ENCODE assay signal across 25 mouse cellular contexts in the genomic region with DNA sequence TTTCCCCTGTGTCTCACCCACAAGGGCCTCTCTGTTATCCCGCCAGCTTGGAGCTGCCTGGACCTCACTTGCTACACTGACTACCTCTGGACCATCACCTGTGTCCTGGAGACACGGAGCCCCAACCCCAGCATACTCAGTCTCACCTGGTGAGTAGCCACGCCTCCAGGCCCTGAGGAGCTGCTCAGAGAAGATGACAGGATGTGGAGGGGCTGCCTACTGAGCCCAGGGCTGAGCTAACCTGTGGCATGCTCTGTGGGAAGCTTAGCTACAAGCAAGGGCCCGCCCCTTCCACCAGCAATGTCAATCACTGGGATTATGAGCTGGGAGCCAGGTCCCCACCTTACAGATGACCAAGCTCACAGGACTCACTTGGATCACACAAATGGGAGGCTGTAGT. TPM values are rescaled to one million over a fixed set of nuclear protein-coding genes. Genes with fewer than 3 reads are reported as not detected.
DNase-seq lines count a peak whose midpoint lies in the region.
"Had no signal": no experiment of that assay in that cellular context is flagged by ENCODE, and none has a peak within 500 bp of the region (broad histone marks: within the 10 kb centered on the region; RNA-seq: fewer than 3 reads in every experiment).

No protein-coding gene starts in this region.

- DNase-seq in heart, embryonic 10.5 days (ENCODE audit: low spot score) = no peak
- no peak for DNase-seq in heart, postnatal 4 days
- peak; percentile 45 for DNase-seq in CD4-positive helper T cell, adult 2 months (ENCODE audit: low read depth, low spot score)
- DNase-seq in naive thymus-derived CD4-positive, alpha-beta T cell, adult 2 months (ENCODE audit: low read depth) = peak; percentile 58
- peak; percentile 77 for DNase-seq in thymus, postnatal 14 days
- no peak for DNase-seq in left cerebral cortex, adult 9 months (ENCODE audit: low spot score in 2 of 2)
- DNase-seq in gastrocnemius, adult 18-20 months (ENCODE audit: low spot score) = no peak
- DNase-seq in left cerebral cortex, adult 11 months (ENCODE audit: low spot score) = no peak
- DNase-seq: adrenal gland, postnatal 14 days; cerebellum, adult 2 months; gastrocnemius, postnatal 10 days; heart, adult 18-20 months; kidney, adult 8-10 months; kidney, postnatal 25 days; layer of hippocampus, postnatal 36 days; lung, embryonic 14.5 days; right cerebral cortex, adult 18-20 months had no signal

- H3K4me1 ChIP-seq in heart, embryonic 10.5 days = peaks cover 19% of the 10 kb centered on the region
- H3K4me1 ChIP-seq: forebrain, embryonic 15.5 days; hindbrain, embryonic 15.5 days; intestine, embryonic 15.5 days; neural tube, embryonic 15.5 days had no signal

- H3K36me3 ChIP-seq in heart, embryonic 10.5 days = no peaks in the 10 kb centered on the region
- H3K36me3 ChIP-seq: forebrain, embryonic 15.5 days; heart, embryonic 13.5 days; hindbrain, embryonic 15.5 days; intestine, embryonic 15.5 days; neural tube, embryonic 15.5 days had no signal

- 0 out of 2 replicates have a peak overlapping the region, but pooled peaks have one; percentile 50 for H3K27ac ChIP-seq in heart, embryonic 10.5 days
- H3K27ac ChIP-seq: forebrain, embryonic 15.5 days; heart, embryonic 13.5 days; hindbrain, embryonic 15.5 days; intestine, embryonic 15.5 days; layer of hippocampus, adult 2 months; liver, embryonic 14.5 days; neural tube, embryonic 15.5 days had no signal

- H3K9me3 ChIP-seq in heart, embryonic 10.5 days = no peaks in the 10 kb centered on the region
- H3K9me3 ChIP-seq: forebrain, embryonic 15.5 days; heart, embryonic 13.5 days; hindbrain, embryonic 15.5 days; intestine, embryonic 15.5 days; neural tube, embryonic 15.5 days had no signal

- H3K27me3 ChIP-seq in heart, embryonic 10.5 days (ENCODE audit: insufficient read depth, poor library complexity, severe bottlenecking) = no peaks in the 10 kb centered on the region
- H3K27me3 ChIP-seq: forebrain, embryonic 15.5 days; heart, embryonic 13.5 days; hindbrain, embryonic 15.5 days; intestine, embryonic 15.5 days; neural tube, embryonic 15.5 days had no signal

- no peak overlapping the region for H3K4me3 ChIP-seq in heart, embryonic 10.5 days
- H3K4me3 ChIP-seq: forebrain, embryonic 15.5 days; heart, embryonic 13.5 days; hindbrain, embryonic 15.5 days; intestine, embryonic 15.5 days; layer of hippocampus, adult 2 months; neural tube, embryonic 15.5 days had no signal

- WGBS in heart, embryonic 10.5 days = 66% methylated on average over 4 of the region's 4 CpGs

RNA-seq across cellular contexts. Expression of gene Il21r, which starts 22.0 kb away (rescaled TPM):
- 0.07 and 0.11 TPM in 2 replicates for polyA plus RNA-seq in heart, embryonic 10.5 days (2016; fragmentation: Nextera tagmentation; extraction: Ambion mirVana)
- total RNA-seq in heart, postnatal 4 days (2021) = under 1 TPM; 0.50 to 0.69 TPM
- total RNA-seq in gastrocnemius, adult 18-20 months (2021) = under 1 TPM in 1 of 2 experiments, not detected in 1; 0.09 TPM
- total RNA-seq: MEL had no signal

Comparison
In these comparisons a context has a peak if more than half of its experiments do, and no peak if none do; other contexts are left out.
1. DNase-seq: peak in CD4-positive helper T cell, adult 2 months (single experiment), naive thymus-derived CD4-positive, alpha-beta T cell, adult 2 months (single experiment) and thymus, postnatal 14 days (single experiment); none in heart, embryonic 10.5 days (single experiment), heart, postnatal 4 days (single experiment), left cerebral cortex, adult 9 months (0 of 2), gastrocnemius, adult 18-20 months (single experiment) and left cerebral cortex, adult 11 months (single experiment).